Mouse (Mus musculus) liver, embryonic 13.5 days (tissue): ENCODE results near the gene Ugt1a9. TPM values are rescaled to one million over a fixed set of nuclear protein-coding genes. Genes with fewer than 3 reads are reported as not detected.
"Not testable (repeated sequence)": the region's sequence is repeated elsewhere in the genome, so short reads cannot be mapped to it uniquely, and the experiment has no call there.

ENCODE experiments used
- ATAC-seq: fragments of 200-750 bp; cut with Nextera tagmentation; 2 replicates; pipeline ENCODE4 v1.8.0; 2017; ENCODE audit warnings: low read depth, mild to moderate bottlenecking, moderate number of reproducible peaks, moderate library complexity
- DNase-seq: peaks from one replicate; pipeline ENCODE4 v3.0.0; 2022
- H3K27ac ChIP-seq: fragments of 300-500 bp; sonication (generic); 2 replicates; pipeline ENCODE4 v1.5.1; 2015; ENCODE audit warnings: moderate library complexity, mild to moderate bottlenecking, inconsistent platforms
- H3K27me3 ChIP-seq: fragments of 300-500 bp; sonication (generic); 2 replicates; pipeline ENCODE4 v1.6.1; 2015; ENCODE audit warnings: mild to moderate bottlenecking, inconsistent platforms
- H3K36me3 ChIP-seq: fragments of 300-500 bp; sonication (generic); 2 replicates; pipeline ENCODE4 v1.6.1; 2015; ENCODE audit warnings: mild to moderate bottlenecking, inconsistent platforms
- H3K4me1 ChIP-seq: fragments of 300-500 bp; sonication (generic); replicated peaks from 2 replicates; pipeline ENCODE4 v1.6.1; 2015; ENCODE audit warnings: inconsistent platforms
- H3K4me2 ChIP-seq: fragments of 300-500 bp; sonication (generic); 2 replicates; pipeline ENCODE4 v1.6.1; 2015; ENCODE audit warnings: inconsistent platforms, mild to moderate bottlenecking, moderate library complexity
- H3K4me3 ChIP-seq: fragments of 300-500 bp; sonication (generic); replicated peaks from 2 replicates; pipeline ENCODE4 v1.5.1; 2015; ENCODE audit warnings: mild to moderate bottlenecking, inconsistent platforms
- H3K9ac ChIP-seq: fragments of 300-500 bp; sonication (generic); 2 replicates; pipeline ENCODE4 v1.6.1; 2015; ENCODE audit warnings: mild to moderate bottlenecking, inconsistent platforms
- H3K9me3 ChIP-seq: fragments of 300-500 bp; sonication (generic); replicated peaks from 2 replicates; pipeline ENCODE4 v1.6.1; 2016; ENCODE audit warnings: inconsistent platforms
- WGBS: fragments of 180-500 bp; shearing (Covaris S2); methylation state at CpG from one replicate; pipeline ENCODE4 v1.1.7; 2015; ENCODE audit not compliant: insufficient replicate concordance; 5-methylcytosine and 5-hydroxymethylcytosine counted together
- polyA plus RNA-seq: library from polyadenylated mRNA; unstranded; fragments of >200 nt; fragmentation: Nextera tagmentation; extraction: Ambion mirVana; gene quantifications from 2 replicates; pipeline ENCODE4 v1.2.1, GENCODE M21; 2015

The Ugt1a9 gene
- polyA plus RNA-seq, 1 experiment from 2014 or later = 0.16 TPM

GRCm38 (mm10) chr1:88109604-88110003, 39.0 kb downstream of the Ugt1a9 start:
- 42% methylated on average over 2 of the region's 2 CpGs for WGBS
- not testable (repeated sequence) for H3K9me3 ChIP-seq, DNase-seq, H3K9ac ChIP-seq, H3K4me3 ChIP-seq, H3K27me3 ChIP-seq, H3K4me1 ChIP-seq, H3K36me3 ChIP-seq, H3K4me2 ChIP-seq
- peak; percentile 32 for ATAC-seq
- H3K27ac ChIP-seq = peak overlapping the region; percentile 66

- 72% methylated on average over 6 of the region's 6 CpGs for WGBS
- not testable (repeated sequence) for H3K9ac ChIP-seq, H3K9me3 ChIP-seq, H3K4me2 ChIP-seq, ATAC-seq, H3K36me3 ChIP-seq, H3K4me1 ChIP-seq, H3K4me3 ChIP-seq, DNase-seq, H3K27ac ChIP-seq, H3K27me3 ChIP-seq
These were observed 42.2 kb downstream of the Ugt1a9 start for GRCm38 (mm10) chr1:88112769-88113168.

DNA sequence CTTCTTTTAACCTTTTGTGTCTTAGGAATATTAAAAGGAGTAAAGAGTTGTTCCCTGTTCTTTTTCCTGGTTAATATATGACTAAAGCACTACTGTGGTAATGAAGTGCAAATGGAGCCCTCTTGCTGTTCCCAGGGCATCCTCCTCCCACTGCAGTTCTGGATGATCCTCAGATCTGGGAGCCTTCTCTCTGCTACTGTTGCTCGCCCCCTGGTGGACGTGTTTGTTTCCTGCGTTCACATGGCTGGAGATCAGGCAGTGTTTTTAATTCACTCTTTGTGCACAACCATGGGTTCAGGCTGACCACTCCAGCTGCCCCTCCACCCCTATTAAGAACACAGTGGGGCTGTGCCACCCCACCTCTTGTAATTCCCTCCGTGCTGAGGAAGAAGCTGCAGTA, 50.0 kb downstream of the Ugt1a9 start:
- H3K9me3 ChIP-seq, H3K4me3 ChIP-seq, H3K9ac ChIP-seq, DNase-seq, H3K27ac ChIP-seq, H3K4me2 ChIP-seq, H3K27me3 ChIP-seq, H3K36me3 ChIP-seq, H3K4me1 ChIP-seq: not testable (repeated sequence)
- WGBS = 13% methylated on average over 4 of the region's 4 CpGs
- peak; percentile 31; the same call in 1 of the 2 replicates for ATAC-seq

DNA sequence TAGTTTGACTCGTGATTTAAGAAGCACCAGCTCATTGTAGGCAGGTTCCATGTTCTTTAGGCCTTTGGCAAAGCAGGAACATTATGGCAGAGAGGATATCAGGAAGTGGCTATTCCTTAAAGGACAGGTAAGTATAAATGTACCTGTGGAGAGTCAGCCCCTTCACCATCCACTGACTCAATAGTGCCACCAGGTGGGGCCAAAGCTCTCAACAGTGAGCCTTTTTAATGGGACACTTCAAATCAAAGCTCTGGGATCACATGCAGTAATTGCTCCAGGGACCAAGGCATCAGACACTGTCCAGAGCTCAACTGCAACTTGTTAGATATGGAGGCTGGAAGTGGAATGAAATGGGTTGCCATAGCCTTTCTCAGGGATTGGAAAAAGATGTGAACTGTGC, 50.9 kb downstream of the Ugt1a9 start:
- not testable (repeated sequence) for H3K4me2 ChIP-seq, H3K9me3 ChIP-seq, H3K27ac ChIP-seq, H3K36me3 ChIP-seq, DNase-seq, H3K4me3 ChIP-seq, ATAC-seq, H3K4me1 ChIP-seq, H3K9ac ChIP-seq, H3K27me3 ChIP-seq
- no CpG with 5 or more reads among the region's 1 CpGs for WGBS

- DNase-seq, H3K4me3 ChIP-seq, H3K9ac ChIP-seq, H3K27ac ChIP-seq, H3K9me3 ChIP-seq, ATAC-seq, H3K4me1 ChIP-seq, H3K4me2 ChIP-seq, H3K27me3 ChIP-seq, H3K36me3 ChIP-seq: not testable (repeated sequence)
- WGBS = 55% methylated on average over 4 of the region's 4 CpGs
These were observed 55.3 kb downstream of the Ugt1a9 start for GRCm38 (mm10) chr1:88125827-88126360.

DNA sequence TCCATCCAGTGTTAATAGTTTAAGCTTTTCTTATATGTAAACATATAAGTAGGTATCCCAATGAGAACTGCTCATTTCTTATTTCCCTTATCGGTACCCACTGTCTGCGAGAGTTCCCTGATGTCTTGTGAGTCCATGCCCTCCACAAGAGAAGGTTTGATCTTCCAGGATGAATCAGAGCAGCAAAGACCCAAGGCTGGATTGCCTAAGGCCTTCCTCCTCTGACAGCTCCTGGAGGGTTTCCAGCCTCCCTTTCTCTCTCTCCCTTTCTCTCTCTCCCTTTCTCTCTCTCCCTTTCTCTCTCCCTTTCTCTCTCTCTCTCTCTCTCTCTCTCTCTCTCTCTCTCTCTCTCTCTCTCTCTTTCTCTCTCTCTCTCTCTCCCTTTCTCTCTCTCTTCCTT, 58.5 kb downstream of the Ugt1a9 start:
- DNase-seq, H3K4me3 ChIP-seq, H3K9me3 ChIP-seq, ATAC-seq, H3K27ac ChIP-seq, H3K4me1 ChIP-seq, H3K36me3 ChIP-seq, H3K9ac ChIP-seq, H3K4me2 ChIP-seq, H3K27me3 ChIP-seq: not testable (repeated sequence)
- WGBS = 80% methylated on average over 2 of the region's 2 CpGs

DNA sequence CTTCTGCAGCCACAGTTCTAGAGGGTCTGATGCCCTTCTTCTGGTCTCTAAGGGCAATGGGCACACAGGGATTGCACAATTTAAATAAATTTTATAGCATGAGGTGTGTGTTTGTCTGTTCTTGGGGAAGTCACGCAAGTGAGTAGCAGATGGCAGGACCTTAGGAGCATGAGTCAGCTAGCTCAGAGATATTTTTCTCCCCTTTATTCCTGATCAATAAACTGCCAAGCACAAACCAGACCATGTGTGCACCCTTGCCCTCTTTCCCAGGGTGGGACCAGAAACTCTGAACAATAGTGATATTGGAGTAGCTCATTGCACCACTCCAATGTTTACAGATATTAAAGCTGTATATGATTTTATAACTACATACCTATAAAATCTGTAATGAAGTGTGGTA, 59.6 kb downstream of the Ugt1a9 start:
- peaks cover 11% of the 10 kb centered on the region for H3K4me1 ChIP-seq
- H3K9ac ChIP-seq, DNase-seq, H3K4me3 ChIP-seq, H3K4me2 ChIP-seq, H3K27me3 ChIP-seq, H3K27ac ChIP-seq, H3K36me3 ChIP-seq, ATAC-seq, H3K9me3 ChIP-seq: not testable (repeated sequence)
- WGBS = 63% methylated on average over 1 of the region's 1 CpGs

DNA sequence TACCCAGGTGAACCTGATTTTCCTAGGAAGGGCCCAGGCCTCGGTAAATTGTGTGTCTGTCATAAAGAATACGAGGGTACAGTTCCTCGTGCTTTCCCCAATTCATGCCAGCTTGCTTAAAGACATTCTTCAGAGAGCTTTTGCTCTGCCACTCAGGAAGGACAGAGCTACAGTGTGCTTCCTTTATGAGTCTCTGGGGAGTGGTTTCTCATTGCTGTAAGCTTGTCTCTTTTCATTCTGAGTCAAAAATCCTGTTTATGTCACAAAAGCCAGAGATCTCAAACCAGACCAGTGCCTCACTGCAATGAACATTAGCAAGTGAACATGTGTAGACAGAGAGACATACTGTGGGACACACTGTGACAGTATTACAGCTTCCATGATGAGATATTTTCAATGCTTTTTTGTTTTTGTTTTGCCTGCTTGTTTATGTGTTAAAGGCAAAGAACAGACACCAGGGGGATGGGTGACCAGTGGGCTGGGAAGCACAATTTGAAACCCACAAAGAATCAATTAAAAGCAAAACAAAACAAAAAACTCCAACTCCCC, 63.4 kb downstream of the Ugt1a9 start:
- 32% methylated on average over 3 of the region's 3 CpGs for WGBS
- Histone ChIP-seq H3K27ac (no peak overlapping the region), H3K36me3 (no peaks in the 10 kb centered on the region)

GRCm38 (mm10) chr1:88134457-88135011, 63.9 kb downstream of the Ugt1a9 start, which contains the start of gene Ugt1a6a:
Ugt1a6a (plus strand) TSS chr1:88134809.
- DNase-seq, ATAC-seq, H3K27me3 ChIP-seq: not testable (repeated sequence)

More for the DNA sequence above, 63.4 kb downstream of the Ugt1a9 start:
- Histone ChIP-seq H3K27me3 (no peaks in the 10 kb centered on the region), H3K9me3 (no peaks in the 10 kb centered on the region), H3K4me2 (no peak overlapping the region), H3K9ac (no peak overlapping the region), H3K4me3 (no peak overlapping the region), H3K4me1 (peaks cover 15% of the 10 kb centered on the region)
- DNase-seq (no peak), ATAC-seq (no peak)

DNA sequence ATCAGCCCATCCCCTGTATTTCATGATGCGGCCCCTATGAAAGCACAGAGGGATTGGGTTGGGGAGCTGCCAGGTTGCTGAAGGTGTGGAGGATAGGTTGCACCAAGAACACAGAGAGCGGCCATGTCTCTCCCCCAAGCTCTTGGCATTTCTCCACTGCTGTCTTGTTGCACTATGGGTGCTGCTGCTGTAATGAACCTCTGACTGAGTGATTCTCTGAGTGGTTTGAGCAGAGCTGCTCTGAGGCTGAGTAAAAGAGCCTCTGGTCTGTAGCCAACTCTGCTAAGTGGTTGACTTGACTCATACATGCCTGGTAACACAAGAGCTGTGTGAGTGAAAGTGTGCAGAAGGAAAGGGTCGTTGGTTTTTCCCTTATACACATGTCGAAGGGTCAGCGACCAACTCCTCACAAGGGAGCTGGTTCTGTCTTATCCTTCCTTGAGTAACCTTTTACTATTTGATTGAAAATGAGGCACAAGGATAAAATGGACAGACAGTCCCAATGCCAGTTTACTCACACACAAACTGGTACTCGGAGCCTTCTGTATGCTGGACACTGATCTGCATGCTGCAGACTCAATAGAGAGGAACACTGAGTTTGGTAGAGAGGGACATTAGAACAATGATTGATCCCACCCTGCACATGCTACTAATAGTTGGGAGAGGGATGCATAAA, 64.8 kb downstream of the Ugt1a9 start:
- not testable (repeated sequence) for H3K4me2 ChIP-seq
- WGBS = 73% methylated on average over 6 of the region's 6 CpGs

More at GRCm38 (mm10) chr1:88134457-88135011, 63.9 kb downstream of the Ugt1a9 start, which contains the start of gene Ugt1a6a:
- not testable (repeated sequence) for H3K4me2 ChIP-seq, H3K9me3 ChIP-seq, H3K36me3 ChIP-seq, H3K9ac ChIP-seq, H3K4me3 ChIP-seq, H3K27ac ChIP-seq
- WGBS = 18% methylated on average over 5 of the region's 5 CpGs
- peaks cover 15% of the 10 kb centered on the region for H3K4me1 ChIP-seq

GRCm38 (mm10) chr1:88136646-88137045, 66.0 kb downstream of the Ugt1a9 start:
- Histone ChIP-seq H3K36me3 (no peaks in the 10 kb centered on the region), H3K4me3 (no peak overlapping the region), H3K27me3 (no peaks in the 10 kb centered on the region), H3K4me2 (no peak overlapping the region), H3K9me3 (no peaks in the 10 kb centered on the region), H3K9ac (no peak overlapping the region), H3K27ac (no peak overlapping the region), H3K4me1 (peaks cover 26% of the 10 kb centered on the region)
- ATAC-seq (no peak), DNase-seq (no peak)
- 53% methylated on average over 2 of the region's 2 CpGs for WGBS

More for the DNA sequence above, 64.8 kb downstream of the Ugt1a9 start:
- H3K4me1 ChIP-seq = peaks cover 20% of the 10 kb centered on the region
- H3K36me3 ChIP-seq, H3K27ac ChIP-seq, H3K9me3 ChIP-seq, H3K27me3 ChIP-seq, ATAC-seq, H3K9ac ChIP-seq, H3K4me3 ChIP-seq, DNase-seq: not testable (repeated sequence)
